Mouse (Mus musculus) intestine, embryonic 15.5 days (tissue): ENCODE data around the gene Rasal3. TPM values are rescaled to one million over a fixed set of nuclear protein-coding genes. Genes with fewer than 3 reads are reported as not detected.

Source experiments
- ATAC-seq: fragments of 200-750 bp; cut with Nextera tagmentation; 2 replicates; pipeline ENCODE4 v1.8.0; 2017; ENCODE audit warnings: moderate TSS enrichment, moderate library complexity
- H3K27ac ChIP-seq: fragments of 300-500 bp; sonication (generic); 2 replicates; pipeline ENCODE4 v1.5.1; 2015; ENCODE audit warnings: mild to moderate bottlenecking, inconsistent platforms
- H3K27me3 ChIP-seq: fragments of 300-500 bp; sonication (generic); replicated peaks from 2 replicates; pipeline ENCODE4 v1.6.1; 2015; ENCODE audit warnings: inconsistent platforms
- H3K36me3 ChIP-seq: fragments of 300-500 bp; sonication (generic); 2 replicates; pipeline ENCODE4 v1.6.1; 2015; ENCODE audit warnings: inconsistent platforms
- H3K4me1 ChIP-seq: fragments of 300-500 bp; sonication (generic); replicated peaks from 2 replicates; pipeline ENCODE4 v1.6.1; 2015; ENCODE audit warnings: inconsistent platforms
- H3K4me2 ChIP-seq: fragments of 300-500 bp; sonication (generic); replicated peaks from 2 replicates; pipeline ENCODE4 v1.6.1; 2015; ENCODE audit warnings: mild to moderate bottlenecking, inconsistent platforms
- H3K4me3 ChIP-seq: fragments of 300-500 bp; sonication (generic); replicated peaks from 2 replicates; pipeline ENCODE4 v1.5.1; 2015; ENCODE audit warnings: inconsistent platforms
- H3K9ac ChIP-seq: fragments of 300-500 bp; sonication (generic); 2 replicates; pipeline ENCODE4 v1.6.1; 2015; ENCODE audit warnings: inconsistent platforms
- H3K9me3 ChIP-seq: fragments of 300-500 bp; sonication (generic); 2 replicates; pipeline ENCODE4 v1.6.1; 2016; ENCODE audit warnings: inconsistent platforms
- WGBS: fragments of 180-500 bp; shearing (Covaris S2); methylation state at CpG from one replicate; pipeline ENCODE4 v1.1.7; 2015; 5-methylcytosine and 5-hydroxymethylcytosine counted together
- polyA plus RNA-seq: library from polyadenylated mRNA; unstranded; fragments of >200 nt; fragmentation: Nextera tagmentation; extraction: Ambion mirVana; gene quantifications from 2 replicates; pipeline ENCODE4 v1.2.1, GENCODE M21; 2015

Rasal3 gene
- polyA plus RNA-seq, 1 experiment from 2014 or later, result 1.7 TPM

GRCm38 (mm10) chr17:32386659-32387432 lies 16.5 kb downstream of the Rasal3 start:
- Histone ChIP-seq H3K4me3 (no peak overlapping the region), H3K27ac (no peak overlapping the region)
- 67% methylated on average over 9 of the region's 9 CpGs for WGBS

GRCm38 (mm10) chr17:32383661-32384060 lies 19.7 kb downstream of the Rasal3 start:
- ATAC-seq, result no peak
- H3K9me3 ChIP-seq, result no peaks in the 10 kb centered on the region
- H3K27ac ChIP-seq, result no peak overlapping the region
- H3K27me3 ChIP-seq, result no peaks in the 10 kb centered on the region
- H3K4me3 ChIP-seq, result no peak overlapping the region
- H3K9ac ChIP-seq, result no peak overlapping the region
- 87% methylated on average over 5 of the region's 5 CpGs for WGBS
- no peak overlapping the region for H3K4me2 ChIP-seq
- 0 out of 2 replicates have a peak, but pooled peaks cover 7% of the 10 kb centered on the region for H3K36me3 ChIP-seq
- peaks cover 8% of the 10 kb centered on the region; the same call in 1 of the 2 replicates for H3K4me1 ChIP-seq

More at GRCm38 (mm10) chr17:32386659-32387432, 16.5 kb downstream of the Rasal3 start:
- no peak for ATAC-seq
- no peak overlapping the region for H3K4me2 ChIP-seq
- H3K36me3 ChIP-seq, result 0 out of 2 replicates have a peak, but pooled peaks cover 7% of the 10 kb centered on the region
- H3K4me1 ChIP-seq, result peaks cover 9% of the 10 kb centered on the region; the same call in 1 of the 2 replicates
- no peak overlapping the region for H3K9ac ChIP-seq
- peaks cover 10% of the 10 kb centered on the region for H3K27me3 ChIP-seq
- no peaks in the 10 kb centered on the region for H3K9me3 ChIP-seq

- Histone ChIP-seq H3K27me3 (no peaks in the 10 kb centered on the region), H3K9me3 (no peaks in the 10 kb centered on the region), H3K4me1 (no peaks in the 10 kb centered on the region), H3K36me3 (0 out of 2 replicates have a peak, but pooled peaks cover 8% of the 10 kb centered on the region), H3K9ac (no peak overlapping the region), H3K4me3 (no peak overlapping the region), H3K27ac (no peak overlapping the region), H3K4me2 (no peak overlapping the region)
- WGBS, result 92% methylated on average over 7 of the region's 7 CpGs
- ATAC-seq, result no peak
Observed at GRCm38 (mm10) chr17:32382576-32382975, 20.8 kb downstream of the Rasal3 start.

GRCm38 (mm10) chr17:32378786-32379185 lies 24.6 kb downstream of the Rasal3 start:
- H3K9ac ChIP-seq, result no peak overlapping the region
- no peaks in the 10 kb centered on the region for H3K27me3 ChIP-seq
- no peak overlapping the region for H3K27ac ChIP-seq
- H3K4me2 ChIP-seq, result no peak overlapping the region
- no peak overlapping the region for H3K4me3 ChIP-seq
- no peak for ATAC-seq
- peaks cover 9% of the 10 kb centered on the region; the same call in 1 of the 2 replicates for H3K4me1 ChIP-seq
- WGBS, result 72% methylated on average over 2 of the region's 2 CpGs
- peaks cover 13% of the 10 kb centered on the region; the same call in 1 of the 2 replicates for H3K36me3 ChIP-seq
- H3K9me3 ChIP-seq, result no peaks in the 10 kb centered on the region

GRCm38 (mm10) chr17:32377137-32377536 lies 26.2 kb downstream of the Rasal3 start:
- no peak overlapping the region for H3K27ac ChIP-seq
- WGBS, result 81% methylated on average over 9 of the region's 9 CpGs
- H3K4me2 ChIP-seq, result no peak overlapping the region
- ATAC-seq, result peak; percentile 71
- no peak overlapping the region for H3K4me3 ChIP-seq
- no peaks in the 10 kb centered on the region for H3K27me3 ChIP-seq
- H3K36me3 ChIP-seq, result peaks cover 10% of the 10 kb centered on the region; the same call in 1 of the 2 replicates
- no peaks in the 10 kb centered on the region for H3K9me3 ChIP-seq
- H3K9ac ChIP-seq, result no peak overlapping the region
- H3K4me1 ChIP-seq, result peaks cover 9% of the 10 kb centered on the region; the same call in 1 of the 2 replicates

GRCm38 (mm10) chr17:32376475-32376874 lies 26.9 kb downstream of the Rasal3 start:
- no peak overlapping the region for H3K9ac ChIP-seq
- ATAC-seq, result 0 out of 2 replicates have a peak, but pooled peaks have one; percentile 28

GRCm38 (mm10) chr17:32368991-32369578 lies 34.3 kb downstream of the Rasal3 start:
- 16% methylated on average over 13 of the region's 17 CpGs for WGBS
- peak overlapping the region; percentile 40; the same call in 1 of the 2 replicates for H3K9ac ChIP-seq
- no peaks in the 10 kb centered on the region for H3K27me3 ChIP-seq
- peak; percentile 78 for ATAC-seq
- peak overlapping the region; percentile 36 for H3K4me3 ChIP-seq
- peaks cover 6% of the 10 kb centered on the region for H3K4me1 ChIP-seq
- H3K36me3 ChIP-seq, result no peaks in the 10 kb centered on the region
- H3K4me2 ChIP-seq, result peak overlapping the region; percentile 48
- no peaks in the 10 kb centered on the region for H3K9me3 ChIP-seq
- peak overlapping the region; percentile 66; the same call in 1 of the 2 replicates for H3K27ac ChIP-seq

More at GRCm38 (mm10) chr17:32376475-32376874, 26.9 kb downstream of the Rasal3 start:
- 88% methylated on average over 15 of the region's 15 CpGs for WGBS
- Histone ChIP-seq H3K4me3 (no peak overlapping the region), H3K9me3 (no peaks in the 10 kb centered on the region), H3K27ac (no peak overlapping the region), H3K27me3 (no peaks in the 10 kb centered on the region), H3K4me2 (no peak overlapping the region), H3K36me3 (peaks cover 10% of the 10 kb centered on the region; the same call in 1 of the 2 replicates), H3K4me1 (peaks cover 9% of the 10 kb centered on the region; the same call in 1 of the 2 replicates)

GRCm38 (mm10) chr17:32367706-32368105 lies 35.7 kb downstream of the Rasal3 start:
- 87% methylated on average over 11 of the region's 11 CpGs for WGBS
- Histone ChIP-seq H3K27ac (no peak overlapping the region), H3K9me3 (no peaks in the 10 kb centered on the region), H3K9ac (no peak overlapping the region), H3K4me3 (no peak overlapping the region), H3K4me2 (no peak overlapping the region), H3K27me3 (no peaks in the 10 kb centered on the region), H3K4me1 (peaks cover 12% of the 10 kb centered on the region), H3K36me3 (no peaks in the 10 kb centered on the region)
- ATAC-seq, result no peak

GRCm38 (mm10) chr17:32365296-32365695 lies 38.1 kb downstream of the Rasal3 start:
- H3K4me1 ChIP-seq, result peaks cover 16% of the 10 kb centered on the region
- peaks cover 11% of the 10 kb centered on the region; the same call in 1 of the 2 replicates for H3K36me3 ChIP-seq
- H3K9me3 ChIP-seq, result no peaks in the 10 kb centered on the region
- WGBS, result 69% methylated on average over 1 of the region's 1 CpGs
- ATAC-seq, result no peak
- H3K4me3 ChIP-seq, result no peak overlapping the region
- no peak overlapping the region for H3K9ac ChIP-seq
- no peak overlapping the region for H3K27ac ChIP-seq
- H3K4me2 ChIP-seq, result peak overlapping the region; percentile 63; the same call in 1 of the 2 replicates
- no peaks in the 10 kb centered on the region for H3K27me3 ChIP-seq

- ATAC-seq, result peak; percentile 18; the same call in 1 of the 2 replicates
- Histone ChIP-seq H3K4me3 (peak overlapping the region; percentile 95), H3K4me1 (peaks cover 16% of the 10 kb centered on the region), H3K4me2 (peak overlapping the region; percentile 63), H3K9ac (no peak overlapping the region), H3K36me3 (peaks cover 14% of the 10 kb centered on the region; the same call in 1 of the 2 replicates), H3K27me3 (no peaks in the 10 kb centered on the region), H3K27ac (peak overlapping the region; percentile 64), H3K9me3 (no peaks in the 10 kb centered on the region)
- WGBS, result 54% methylated on average over 5 of the region's 5 CpGs
Observed at GRCm38 (mm10) chr17:32364850-32365249, 38.5 kb downstream of the Rasal3 start.

GRCm38 (mm10) chr17:32364331-32364730 lies 39.1 kb downstream of the Rasal3 start:
- peaks cover 19% of the 10 kb centered on the region; the same call in 1 of the 2 replicates for H3K36me3 ChIP-seq
- peak overlapping the region; percentile 68 for H3K27ac ChIP-seq
- H3K4me2 ChIP-seq, result peak overlapping the region; percentile 63
- peak overlapping the region; percentile 98 for H3K9ac ChIP-seq
- H3K27me3 ChIP-seq, result no peaks in the 10 kb centered on the region
- WGBS, result under 1% methylated on average over 40 of the region's 47 CpGs
- H3K4me3 ChIP-seq, result peak overlapping the region; percentile 95
- peaks cover 16% of the 10 kb centered on the region for H3K4me1 ChIP-seq
- ATAC-seq, result peak; percentile 94
- H3K9me3 ChIP-seq, result no peaks in the 10 kb centered on the region

GRCm38 (mm10) chr17:32363821-32364301 lies 39.5 kb downstream of the Rasal3 start:
- Histone ChIP-seq H3K27me3 (no peaks in the 10 kb centered on the region), H3K9ac (peak overlapping the region; percentile 98), H3K36me3 (peaks cover 24% of the 10 kb centered on the region), H3K4me1 (peaks cover 16% of the 10 kb centered on the region), H3K9me3 (no peaks in the 10 kb centered on the region), H3K27ac (peak overlapping the region; percentile 68; the same call in 1 of the 2 replicates), H3K4me2 (peak overlapping the region; percentile 63), H3K4me3 (peak overlapping the region; percentile 95)
- under 1% methylated on average over 45 of the region's 50 CpGs for WGBS
- ATAC-seq, result peak; percentile 53
